Mouse (Mus musculus) ES-Bruce4 (cell line): Measurements from ENCODE around the gene Arhgef10l. TPM values are rescaled to one million over a fixed set of nuclear protein-coding genes. Genes with fewer than 3 reads are reported as not detected.

Experiments
- H3K27ac ChIP-seq: 2 replicates; pipeline ENCODE4 v1.5.1; 2012; ENCODE audit warnings: low read length, inconsistent platforms; ENCODE audit not compliant: insufficient read depth
- H3K27me3 ChIP-seq: 2 replicates; pipeline ENCODE4 v1.6.1; 2012; ENCODE audit warnings: mild to moderate bottlenecking, low read length, inconsistent platforms; ENCODE audit not compliant: control insufficient read depth, poor library complexity, insufficient read depth, severe bottlenecking
- H3K36me3 ChIP-seq: 2 replicates; pipeline ENCODE4 v1.6.1; 2012; ENCODE audit warnings: inconsistent platforms, mild to moderate bottlenecking, low read length, moderate library complexity; ENCODE audit not compliant: control insufficient read depth, poor library complexity, insufficient read depth, severe bottlenecking
- H3K4me1 ChIP-seq: one replicate; pipeline ENCODE4 v1.8.1; 2011; ENCODE audit warnings: low read length; ENCODE audit not compliant: control insufficient read depth, insufficient read depth
- H3K4me3 ChIP-seq: 2 replicates; pipeline ENCODE4 v1.5.1; 2011; ENCODE audit warnings: low read depth, mild to moderate bottlenecking, low read length
- H3K9ac ChIP-seq: 2 replicates; pipeline ENCODE4 v1.6.1; 2012; ENCODE audit warnings: low read depth, mild to moderate bottlenecking, inconsistent platforms; ENCODE audit not compliant: poor library complexity, severe bottlenecking
- H3K9me3 ChIP-seq: replicated peaks from 2 replicates; pipeline ENCODE4 v1.6.1; 2012; ENCODE audit warnings: mild to moderate bottlenecking, low read length, inconsistent platforms; ENCODE audit not compliant: control insufficient read depth, poor library complexity, insufficient read depth, severe bottlenecking
- CTCF ChIP-seq: IDR thresholded peaks from one replicate; pipeline ENCODE4 v1.8.1; 2011; ENCODE audit warnings: low read depth, low read length
- EP300 ChIP-seq: IDR thresholded peaks from 2 replicates; pipeline ENCODE4 v1.6.1; 2011; ENCODE audit warnings: low read depth, low read length; ENCODE audit not compliant: insufficient read depth
- POLR2A ChIP-seq: IDR thresholded peaks from one replicate; pipeline ENCODE4 v1.8.1; 2011; ENCODE audit warnings: low read length; ENCODE audit not compliant: insufficient read depth
- polyA plus RNA-seq: library from polyadenylated mRNA; stranded (reverse); fragments of >200 nt; gene quantifications from 2 replicates; pipeline ENCODE4 v1.2.4, GENCODE M21; 2011; ENCODE audit warnings: low read depth; ENCODE audit not compliant: missing spikeins, insufficient read depth, insufficient read length

Gene Arhgef10l
- polyA plus RNA-seq, 1 experiment, result 7.7 TPM

DNA sequence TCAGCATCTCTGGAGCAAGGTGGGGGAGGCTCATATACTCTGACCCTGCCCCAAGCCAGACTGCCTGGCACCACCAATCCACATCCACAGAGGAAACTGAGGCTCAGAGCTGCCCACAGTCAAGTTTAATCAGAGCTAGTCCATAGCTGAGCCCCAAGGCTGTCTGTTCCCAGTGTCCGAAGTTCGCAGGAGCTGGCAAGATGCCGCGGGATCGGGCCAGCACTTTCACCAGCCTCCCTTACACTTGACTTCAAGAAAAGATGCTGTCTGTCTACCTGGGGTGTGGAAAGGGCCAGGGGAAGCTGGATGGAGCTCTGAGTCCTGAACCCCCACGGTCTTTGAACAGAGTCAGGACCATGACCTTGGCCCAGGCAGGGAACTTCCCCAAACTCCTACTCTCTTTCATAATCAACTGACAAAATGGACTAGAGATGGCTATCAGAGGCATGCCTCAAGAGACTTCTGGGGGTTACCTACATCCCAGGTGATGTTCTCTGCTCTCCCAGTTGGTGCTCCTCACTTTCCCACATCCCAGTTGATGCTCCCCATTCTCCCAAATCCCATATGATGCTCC, 34.4 kb downstream of the Arhgef10l start:
- no peak overlapping the region for H3K4me3 ChIP-seq
- H3K9me3 ChIP-seq, result no peaks in the 10 kb centered on the region
- H3K4me1 ChIP-seq, result peaks cover 3% of the 10 kb centered on the region
- no peak for TF ChIP-seq POLR2A
- no peak for TF ChIP-seq EP300
- TF ChIP-seq CTCF, result no peak
- no peaks in the 10 kb centered on the region for H3K27me3 ChIP-seq
- H3K9ac ChIP-seq, result no peak overlapping the region
- H3K27ac ChIP-seq, result no peak overlapping the region
- H3K36me3 ChIP-seq, result no peaks in the 10 kb centered on the region

DNA sequence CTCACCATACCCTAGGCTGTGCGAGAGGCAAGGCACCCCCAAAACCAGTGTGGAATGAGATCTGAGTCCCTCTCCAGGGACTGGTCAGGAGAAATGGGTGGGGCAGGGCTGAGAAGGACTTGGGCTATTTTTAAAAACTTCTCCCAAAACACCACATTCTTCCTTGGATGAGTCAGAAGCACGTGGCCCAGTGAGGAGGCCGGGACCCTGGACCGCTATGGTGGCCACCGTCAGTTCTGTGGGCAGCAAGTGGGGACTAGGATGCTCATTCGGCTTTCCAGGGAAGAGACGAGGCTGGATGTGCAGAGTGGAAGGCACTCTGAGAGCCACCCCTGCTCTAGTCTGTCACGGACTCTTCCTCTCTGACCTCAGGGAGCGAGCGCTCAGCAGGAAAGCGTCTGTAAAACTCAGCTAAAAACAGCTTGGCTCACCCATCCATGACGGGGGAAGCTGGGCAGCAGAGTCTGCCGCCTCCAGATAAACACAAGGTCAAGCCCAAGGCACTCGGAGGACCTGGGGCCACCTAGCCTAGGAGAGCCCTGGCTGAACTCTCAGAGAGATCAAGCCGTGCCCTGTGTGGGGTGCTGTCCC, 35.1 kb downstream of the Arhgef10l start:
- peaks cover 3% of the 10 kb centered on the region for H3K4me1 ChIP-seq

DNA sequence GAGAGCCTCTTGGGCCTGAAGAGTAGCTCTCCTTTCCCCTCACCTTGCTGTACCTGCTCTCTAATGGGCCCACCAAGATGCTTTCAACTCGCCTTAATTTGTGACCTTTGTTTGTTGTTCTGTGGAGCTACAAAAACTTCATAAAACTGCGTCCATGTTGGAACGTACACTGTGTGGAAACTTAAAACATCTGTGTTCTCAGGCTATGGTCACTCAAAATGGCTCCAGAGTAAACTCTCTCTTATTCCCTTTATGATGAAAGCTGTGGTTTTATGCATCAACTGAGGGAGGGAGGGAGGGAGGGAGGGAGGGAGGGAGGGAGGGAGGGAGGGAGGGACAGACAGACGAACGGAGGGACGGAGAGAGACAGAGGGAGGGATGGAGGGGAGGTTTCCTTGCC, 35.7 kb downstream of the Arhgef10l start:
- H3K4me1 ChIP-seq, result peaks cover 3% of the 10 kb centered on the region
- H3K27ac ChIP-seq, result no peak overlapping the region

More for the DNA sequence above, 35.1 kb downstream of the Arhgef10l start:
- H3K9me3 ChIP-seq, result no peaks in the 10 kb centered on the region
- no peak overlapping the region for H3K9ac ChIP-seq
- no peaks in the 10 kb centered on the region for H3K36me3 ChIP-seq
- H3K4me3 ChIP-seq, result no peak overlapping the region
- TF ChIP-seq CTCF (no peak), EP300 (no peak), POLR2A (no peak)
- no peaks in the 10 kb centered on the region for H3K27me3 ChIP-seq
- no peak overlapping the region for H3K27ac ChIP-seq

DNA sequence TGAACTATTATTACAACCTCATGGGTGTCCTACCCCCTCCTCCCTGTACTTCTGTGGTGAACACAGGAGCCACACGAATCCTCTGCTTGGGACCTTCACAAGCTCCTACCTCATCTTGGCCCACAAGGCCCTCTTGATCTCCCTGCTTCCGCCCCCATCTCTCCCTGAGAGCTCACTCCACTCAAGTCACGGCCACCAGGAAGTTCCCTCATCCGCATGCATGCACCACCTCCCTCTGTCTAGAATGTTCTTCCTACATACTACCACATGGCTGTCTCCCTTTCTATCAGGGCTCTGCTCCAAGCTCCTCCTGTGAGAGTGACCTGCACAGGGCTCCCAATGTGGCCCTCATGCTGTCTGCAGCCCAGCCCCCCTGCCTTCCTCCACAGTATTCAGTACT, 36.8 kb downstream of the Arhgef10l start:
- H3K9ac ChIP-seq, result no peak overlapping the region
- H3K27ac ChIP-seq, result no peak overlapping the region
- H3K4me3 ChIP-seq, result no peak overlapping the region
- no peaks in the 10 kb centered on the region for H3K9me3 ChIP-seq
- no peak for TF ChIP-seq EP300
- TF ChIP-seq CTCF, result no peak
- TF ChIP-seq POLR2A, result no peak
- no peaks in the 10 kb centered on the region for H3K36me3 ChIP-seq
- H3K4me1 ChIP-seq, result peaks cover 3% of the 10 kb centered on the region
- no peaks in the 10 kb centered on the region for H3K27me3 ChIP-seq

More for the DNA sequence above, 35.7 kb downstream of the Arhgef10l start:
- TF ChIP-seq POLR2A, result no peak
- TF ChIP-seq EP300, result no peak
- no peak for TF ChIP-seq CTCF
- Histone ChIP-seq H3K4me3 (no peak overlapping the region), H3K9ac (no peak overlapping the region), H3K9me3 (no peaks in the 10 kb centered on the region), H3K27me3 (no peaks in the 10 kb centered on the region), H3K36me3 (no peaks in the 10 kb centered on the region)

DNA sequence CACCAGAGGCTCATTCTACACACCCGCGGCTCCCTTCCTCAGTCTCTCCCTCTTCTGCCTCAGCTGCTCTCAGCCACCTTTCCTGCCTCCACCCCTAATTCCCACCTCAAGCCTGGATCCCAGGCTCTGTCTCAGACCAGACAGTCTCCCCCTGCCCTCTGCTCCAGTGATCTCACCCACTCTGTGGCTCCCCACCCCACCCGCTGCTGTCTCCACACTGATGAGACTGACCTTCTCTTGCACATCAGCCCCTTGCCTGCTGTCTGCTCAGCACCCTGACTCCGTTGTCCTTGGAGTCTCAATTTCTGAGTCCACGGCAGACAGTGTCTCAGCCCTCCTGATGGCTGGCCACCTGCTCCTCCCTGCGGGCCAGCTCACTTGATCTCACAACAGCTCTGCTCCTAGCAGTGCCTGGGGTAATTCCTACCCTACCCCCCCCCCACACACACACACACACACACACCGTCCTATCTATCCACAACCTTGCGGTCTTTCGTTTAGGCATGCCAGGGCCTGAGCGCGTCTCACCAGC, 37.3 kb downstream of the Arhgef10l start:
- H3K9ac ChIP-seq, result no peak overlapping the region
- H3K27ac ChIP-seq, result no peak overlapping the region
- no peaks in the 10 kb centered on the region for H3K9me3 ChIP-seq
- H3K4me3 ChIP-seq, result no peak overlapping the region
- no peaks in the 10 kb centered on the region for H3K36me3 ChIP-seq
- H3K4me1 ChIP-seq, result peaks cover 3% of the 10 kb centered on the region
- no peaks in the 10 kb centered on the region for H3K27me3 ChIP-seq
- TF ChIP-seq CTCF, result no peak

DNA sequence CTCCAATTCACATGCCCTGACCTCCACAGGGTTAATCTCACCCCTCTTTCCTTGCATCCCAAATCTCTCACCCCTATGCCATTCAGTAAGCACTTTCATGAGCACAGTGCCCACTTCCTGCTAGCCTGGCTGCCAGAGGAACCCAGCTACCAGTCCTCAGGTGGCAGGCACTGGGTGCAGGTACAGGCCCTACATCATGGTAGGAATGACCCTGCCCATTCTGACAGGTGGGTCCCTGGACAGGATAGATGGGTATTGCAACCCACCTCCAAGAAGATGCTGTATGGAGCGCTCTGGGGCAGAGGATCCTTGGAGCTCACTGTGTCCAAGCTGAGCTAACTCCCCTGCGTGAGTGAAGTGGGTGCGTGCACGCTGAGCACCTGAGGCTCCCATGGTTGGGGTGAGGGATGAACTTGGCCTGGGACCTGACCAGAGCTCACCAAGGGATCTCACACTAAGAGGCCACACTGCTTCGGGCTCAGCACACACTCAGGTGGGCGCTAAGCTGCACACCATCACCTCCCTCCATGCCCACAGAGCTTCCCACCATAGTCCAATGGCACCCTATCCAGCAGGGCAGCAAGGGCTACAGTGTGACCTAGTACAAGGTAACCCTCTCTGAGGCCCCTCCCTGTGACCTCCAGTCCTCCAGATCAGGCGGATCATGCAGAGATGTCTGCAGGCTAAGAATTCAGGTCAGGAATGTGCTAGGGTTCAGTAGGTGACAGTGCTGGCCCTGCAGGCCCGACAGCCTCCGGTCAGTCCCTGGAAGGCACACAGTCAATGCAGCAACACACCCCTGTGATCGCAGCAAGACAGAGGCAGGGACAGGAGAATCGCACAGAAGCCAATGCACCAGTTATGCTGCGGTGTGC, 39.9 kb downstream of the Arhgef10l start:
- Histone ChIP-seq H3K27ac (no peak overlapping the region), H3K9ac (no peak overlapping the region), H3K4me1 (peaks cover 3% of the 10 kb centered on the region)

More for the DNA sequence above, 39.9 kb downstream of the Arhgef10l start:
- TF ChIP-seq POLR2A, result no peak
- TF ChIP-seq CTCF, result no peak
- TF ChIP-seq EP300, result no peak
- H3K9me3 ChIP-seq, result no peaks in the 10 kb centered on the region
- no peaks in the 10 kb centered on the region for H3K27me3 ChIP-seq
- no peaks in the 10 kb centered on the region for H3K36me3 ChIP-seq
- H3K4me3 ChIP-seq, result no peak overlapping the region
